Comparison of ENCODE assay signal across 8 mouse cellular contexts in genomic region chr2:121587523-121588308, GRCm38 (mm10).
DNase-seq lines count a peak whose midpoint lies in the region; ATAC-seq and TF ChIP-seq lines count a peak whose summit lies in the region.
"Had no signal": no experiment of that assay in that cellular context is flagged by ENCODE, and none has a peak within 500 bp of the region (broad histone marks: within the 10 kb centered on the region; RNA-seq: fewer than 3 reads in every experiment).

No protein-coding gene starts in this region.

- TF ChIP-seq EP300 in MEL (IDR thresholded peaks at IDR 0.05; ENCODE audit: low read depth in 1 of 2, low read length in 2 of 2) = peak; percentile 50 to 79; a peak in 3 of 4 replicates
- peak; percentile 80 for TF ChIP-seq EP300 in liver, embryonic 14.5 days (IDR thresholded peaks at IDR 0.05; ENCODE audit: low read depth)

- H3K79me2 ChIP-seq in C2C12 (ENCODE audit: control insufficient read depth, insufficient read depth) (no peaks in the 10 kb centered on the region), MEL (ENCODE audit: control insufficient read depth, insufficient read depth, low read length, poor library complexity) (no peaks in the 10 kb centered on the region)

- no peak overlapping the region for H3K4me3 ChIP-seq in C2C12 (ENCODE audit: insufficient read depth, poor library complexity, severe bottlenecking)
- no peak overlapping the region for H3K4me3 ChIP-seq in MEL (ENCODE audit: control insufficient read depth in 1 of 2, insufficient read depth in 1 of 2, low read depth in 2 of 2, low read length in 2 of 2)
- H3K4me3 ChIP-seq in embryonic facial prominence, embryonic 13.5 days = no peak overlapping the region
- H3K4me3 ChIP-seq in liver, embryonic 14.5 days (ENCODE audit: insufficient read depth in 1 of 2, low read depth in 2 of 2, low read length in 2 of 2) = no peak overlapping the region
- H3K4me3 ChIP-seq in thymus, adult 2 months (ENCODE audit: control insufficient read depth, insufficient read depth, low read length) = no peak overlapping the region
- no peak overlapping the region for H3K4me3 ChIP-seq in intestine, postnatal 0 days (ENCODE audit: low read depth, low read length)
- H3K4me3 ChIP-seq: stomach, embryonic 15.5 days had no signal

- peak overlapping the region; percentile 51 for H3ac ChIP-seq in C2C12 (ENCODE audit: control insufficient read depth, insufficient read length, low read depth)

- WGBS in embryonic facial prominence, embryonic 13.5 days = 24% methylated on average over 12 of the region's 12 CpGs
- WGBS in liver, embryonic 14.5 days (ENCODE audit: insufficient replicate concordance) = 11% methylated on average over 12 of the region's 12 CpGs
- WGBS in thymus, adult 2 months = 45% methylated on average over 12 of the region's 12 CpGs
- 43% methylated on average over 12 of the region's 12 CpGs for WGBS in intestine, postnatal 0 days

- no peaks in the 10 kb centered on the region for H3K79me3 ChIP-seq in C2C12 (ENCODE audit: low read depth)

- H3K9ac ChIP-seq in MEL (ENCODE audit: control insufficient read depth, low read depth, low read length, poor library complexity, severe bottlenecking) = no peak overlapping the region
- 0 out of 2 replicates have a peak overlapping the region, but pooled peaks have one; percentile 32 for H3K9ac ChIP-seq in embryonic facial prominence, embryonic 13.5 days
- H3K9ac ChIP-seq in liver, embryonic 14.5 days (replicated peaks) = no peak overlapping the region
- H3K9ac ChIP-seq in intestine, postnatal 0 days (ENCODE audit: low read depth, low read length) = no peak overlapping the region
- H3K9ac ChIP-seq: stomach, embryonic 15.5 days had no signal

- DNase-seq in MEL (ENCODE audit: low read depth, low spot score) = peak; percentile 70
- DNase-seq in liver, embryonic 14.5 days (ENCODE audit: low read depth in 3 of 3, low spot score in 3 of 3) = peak in 1 of 3 experiments; percentile 55
- no peak for DNase-seq in testis, postnatal 10 days (ENCODE audit: low spot score)
- DNase-seq in thymus, adult 2 months = no peak

- H3K36me3 ChIP-seq in C2C12 (ENCODE audit: control insufficient read depth, insufficient read depth) (no peaks in the 10 kb centered on the region), MEL (ENCODE audit: control insufficient read depth in 1 of 2, insufficient read depth in 2 of 2, low read length in 2 of 2) (peaks cover 0 to 17% of the 10 kb centered on the region in 2 experiments; a peak in 2 of 4 replicates)
- no peaks in the 10 kb centered on the region for H3K36me3 ChIP-seq in embryonic facial prominence, embryonic 13.5 days
- no peaks in the 10 kb centered on the region for H3K36me3 ChIP-seq in liver, embryonic 14.5 days (replicated peaks; ENCODE audit: control insufficient read depth, insufficient read depth, low read depth)
- H3K36me3 ChIP-seq in thymus, adult 2 months (ENCODE audit: control insufficient read depth, insufficient read depth, low read length) = no peaks in the 10 kb centered on the region
- H3K36me3 ChIP-seq in intestine, postnatal 0 days (ENCODE audit: control insufficient read depth, insufficient read depth) = no peaks in the 10 kb centered on the region
- H3K36me3 ChIP-seq: stomach, embryonic 15.5 days had no signal

- no peak for TF ChIP-seq RAD21 in MEL (IDR thresholded peaks at IDR 0.05; ENCODE audit: low read depth, low read length)

- H3K4me2 ChIP-seq in embryonic facial prominence, embryonic 13.5 days = peak overlapping the region; percentile 39
- no peak overlapping the region for H3K4me2 ChIP-seq in liver, embryonic 14.5 days (ENCODE audit: low read depth)
- H3K4me2 ChIP-seq in intestine, postnatal 0 days (replicated peaks; ENCODE audit: low read depth) = no peak overlapping the region
- H3K4me2 ChIP-seq: stomach, embryonic 15.5 days had no signal

- H3K4me1 ChIP-seq in MEL (ENCODE audit: control insufficient read depth in 1 of 2, insufficient read depth in 2 of 2, low read length in 2 of 2) = peaks cover 7 to 25% of the 10 kb centered on the region in 2 experiments
- H3K4me1 ChIP-seq in embryonic facial prominence, embryonic 13.5 days = peaks cover 26% of the 10 kb centered on the region
- H3K4me1 ChIP-seq in liver, embryonic 14.5 days (replicated peaks; ENCODE audit: control insufficient read depth in 2 of 2, insufficient read depth in 2 of 2, low read length in 1 of 2) = peaks cover 8 to 14% of the 10 kb centered on the region in 2 experiments
- no peaks in the 10 kb centered on the region for H3K4me1 ChIP-seq in thymus, adult 2 months (replicated peaks; ENCODE audit: control insufficient read depth, insufficient read depth, low read length)
- no peaks in the 10 kb centered on the region for H3K4me1 ChIP-seq in intestine, postnatal 0 days (replicated peaks; ENCODE audit: control insufficient read depth, insufficient read depth, low read length)

- H3K9me3 ChIP-seq in MEL (replicated peaks; ENCODE audit: insufficient read depth, low read length) = no peaks in the 10 kb centered on the region
- no peaks in the 10 kb centered on the region for H3K9me3 ChIP-seq in embryonic facial prominence, embryonic 13.5 days
- H3K9me3 ChIP-seq in liver, embryonic 14.5 days (ENCODE audit: control insufficient read depth, low read length) = no peaks in the 10 kb centered on the region
- no peaks in the 10 kb centered on the region for H3K9me3 ChIP-seq in intestine, postnatal 0 days (ENCODE audit: control insufficient read depth)
- H3K9me3 ChIP-seq: stomach, embryonic 15.5 days had no signal

- H3K27me3 ChIP-seq in C2C12 (ENCODE audit: control insufficient read depth, insufficient read depth, insufficient read length) (no peaks in the 10 kb centered on the region), MEL (ENCODE audit: control insufficient read depth in 1 of 2, insufficient read depth in 2 of 2, low read length in 2 of 2) (no peaks in the 10 kb centered on the region)
- H3K27me3 ChIP-seq in embryonic facial prominence, embryonic 13.5 days = peaks cover 11% of the 10 kb centered on the region
- no peaks in the 10 kb centered on the region for H3K27me3 ChIP-seq in liver, embryonic 14.5 days (ENCODE audit: control insufficient read depth, insufficient read depth, low read length)
- no peaks in the 10 kb centered on the region for H3K27me3 ChIP-seq in thymus, adult 2 months (ENCODE audit: control insufficient read depth, insufficient read depth, low read length)
- no peaks in the 10 kb centered on the region for H3K27me3 ChIP-seq in intestine, postnatal 0 days (replicated peaks; ENCODE audit: control insufficient read depth, insufficient read depth, low read length)
- H3K27me3 ChIP-seq: stomach, embryonic 15.5 days had no signal

- H3K27ac ChIP-seq in MEL (ENCODE audit: control insufficient read depth, low read depth, low read length) = 0 out of 2 replicates have a peak overlapping the region, but pooled peaks have one; percentile 9
- H3K27ac ChIP-seq in embryonic facial prominence, embryonic 13.5 days = peak overlapping the region; percentile 52
- H3K27ac ChIP-seq in liver, embryonic 14.5 days = no peak overlapping the region
- no peak overlapping the region for H3K27ac ChIP-seq in thymus, adult 2 months (ENCODE audit: control insufficient read depth, insufficient read depth, low read length)
- H3K27ac ChIP-seq in intestine, postnatal 0 days (ENCODE audit: low read depth, low read length) = no peak overlapping the region
- H3K27ac ChIP-seq: stomach, embryonic 15.5 days had no signal

- no peak for TF ChIP-seq POLR2A in MEL (IDR thresholded peaks at IDR 0.05; ENCODE audit: control insufficient read depth in 1 of 2, insufficient read depth in 1 of 2, low read depth in 1 of 2, low read length in 2 of 2, poor library complexity in 1 of 2)
- no peak for TF ChIP-seq POLR2A in thymus, adult 2 months (IDR thresholded peaks at IDR 0.05; ENCODE audit: control insufficient read depth, extremely low read depth, insufficient read depth, low read length, poor library complexity)

- TF ChIP-seq CTCF in C2C12 (IDR thresholded peaks at IDR 0.05; ENCODE audit: control insufficient read depth, insufficient read depth, insufficient read length) (no peak), MEL (IDR thresholded peaks at IDR 0.05 in 2 of 3, conservative IDR thresholded peaks at IDR 0.05 in 1 of 3; ENCODE audit: control insufficient read depth in 1 of 3, insufficient read depth in 1 of 3, low read depth in 2 of 3, low read length in 3 of 3, poor library complexity in 1 of 3, severe bottlenecking in 1 of 3) (no peak)
- TF ChIP-seq CTCF in liver, embryonic 14.5 days (IDR thresholded peaks at IDR 0.05; ENCODE audit: low read depth) = no peak
- TF ChIP-seq CTCF in thymus, adult 2 months (IDR thresholded peaks at IDR 0.05; ENCODE audit: borderline replicate concordance, control insufficient read depth, extremely low read depth, insufficient read depth, low read length, poor library complexity) = no peak
- TF ChIP-seq CTCF in intestine, postnatal 0 days (IDR thresholded peaks at IDR 0.05; ENCODE audit: low read depth) = no peak

- peak; percentile 54 for ATAC-seq in embryonic facial prominence, embryonic 13.5 days (ENCODE audit: insufficient number of reproducible peaks, insufficient read depth, low FRiP score, low TSS enrichment, low read depth)
- ATAC-seq in liver, embryonic 14.5 days (ENCODE audit: insufficient read depth) = peak; percentile 76; the same call in 1 of the 2 replicates
- ATAC-seq in intestine, postnatal 0 days = no peak

TF ChIP-seq in C2C12, 6 proteins besides CTCF, POLR2A, EP300 and RAD21:
- TF ChIP-seq MYOD1 (IDR thresholded peaks at IDR 0.05; ENCODE audit: control insufficient read depth, insufficient read length, low read depth) = peak; percentile 12
- TF ChIP-seq USF1 (IDR thresholded peaks at IDR 0.05; ENCODE audit: low read depth) = no peak
TF ChIP-seq in C2C12: peak in this region for 1.

TF ChIP-seq in MEL, 35 proteins besides CTCF, POLR2A, EP300 and RAD21 (continues in another document):
- TF ChIP-seq RCOR1 (IDR thresholded peaks at IDR 0.05; ENCODE audit: low read depth, low read length) = peak; percentile 66
- no peak for TF ChIP-seq MAX (IDR thresholded peaks at IDR 0.05; ENCODE audit: low read length)
- TF ChIP-seq POLR2AphosphoS2 (IDR thresholded peaks at IDR 0.05; ENCODE audit: low read length) = no peak
- no peak for TF ChIP-seq SIN3A (IDR thresholded peaks at IDR 0.05; ENCODE audit: low read length)
- peak; percentile 81 for TF ChIP-seq GATA1 (IDR thresholded peaks at IDR 0.05; ENCODE audit: low read depth, low read length)
- TF ChIP-seq MYB (IDR thresholded peaks at IDR 0.05; ENCODE audit: low read depth, low read length) = no peak
- no peak for TF ChIP-seq CHD1 (IDR thresholded peaks at IDR 0.05; ENCODE audit: low read depth, low read length)
- peak; percentile 57 for TF ChIP-seq TAL1 (IDR thresholded peaks at IDR 0.05; ENCODE audit: low read length)
- TF ChIP-seq MAZ (IDR thresholded peaks at IDR 0.05; ENCODE audit: low read depth, low read length) = no peak
- no peak for TF ChIP-seq JUND (IDR thresholded peaks at IDR 0.05; ENCODE audit: low read depth, low read length)
- no peak for TF ChIP-seq SMC3 (IDR thresholded peaks at IDR 0.05; ENCODE audit: low read depth, low read length)
- no peak for TF ChIP-seq HCFC1 (IDR thresholded peaks at IDR 0.05; ENCODE audit: low read depth, low read length)
- TF ChIP-seq ELF1 (IDR thresholded peaks at IDR 0.05; ENCODE audit: low read depth, low read length) = no peak
- TF ChIP-seq TCF12 (IDR thresholded peaks at IDR 0.05; ENCODE audit: low read depth, low read length) = peak; percentile 90

Comparison
In these comparisons a context has a peak if more than half of its experiments do, and no peak if none do; other contexts are left out.
1. H3K27ac ChIP-seq: peak in MEL (single experiment) and embryonic facial prominence, embryonic 13.5 days (single experiment); none in liver, embryonic 14.5 days (single experiment), thymus, adult 2 months (single experiment) and intestine, postnatal 0 days (single experiment).